Mouse (Mus musculus): Measurements from ENCODE around the gene Btbd35f30. TPM values are rescaled to one million over a fixed set of nuclear protein-coding genes. Genes with fewer than 3 reads are reported as not detected.
"Not testable (repeated sequence)": the region's sequence is repeated elsewhere in the genome, so short reads cannot be mapped to it uniquely, and the experiment has no call there.

Gene Btbd35f30
- total RNA-seq (2014; rRNA removed) = not detected in 2 replicates
- not detected in 2 replicates for polyA plus RNA-seq (2015; fragmentation: Nextera tagmentation; extraction: Ambion mirVana)

GRCm38 (mm10) chrX:32894325-32894724 lies at the start of gene Btbd35f30:
Gene Btbd35f30, plus strand, starts transcription at chrX:32894625.
- not testable (repeated sequence) for H3K9me3 ChIP-seq (ENCODE audit: low read length); H3K4me3 ChIP-seq (ENCODE audit: low read length); ATAC-seq; H3K9ac ChIP-seq (replicated peaks; ENCODE audit: low read length); DNase-seq (ENCODE audit: low spot score); H3K4me1 ChIP-seq (ENCODE audit: insufficient read depth, low read length); H3K27ac ChIP-seq; H3K36me3 ChIP-seq (ENCODE audit: insufficient read depth, low read length); H3K27me3 ChIP-seq (ENCODE audit: insufficient read depth, low read length); H3K4me2 ChIP-seq (ENCODE audit: low read depth, low read length)
- WGBS = no CpG with 5 or more reads among the region's 4 CpGs

- H3K4me3 ChIP-seq (ENCODE audit: low read length); H3K9ac ChIP-seq (replicated peaks; ENCODE audit: low read length); H3K9me3 ChIP-seq (ENCODE audit: low read length); H3K27ac ChIP-seq; H3K4me2 ChIP-seq (ENCODE audit: low read depth, low read length); H3K36me3 ChIP-seq (ENCODE audit: insufficient read depth, low read length); H3K27me3 ChIP-seq (ENCODE audit: insufficient read depth, low read length); H3K4me1 ChIP-seq (ENCODE audit: insufficient read depth, low read length); DNase-seq (ENCODE audit: low spot score); ATAC-seq: not testable (repeated sequence)
- no CpG with 5 or more reads among the region's 1 CpGs for WGBS
Observed at GRCm38 (mm10) chrX:32941468-32941867, 47.0 kb downstream of the Btbd35f30 start, which contains the start of gene Gm21789. Gene Gm21789, plus strand, starts transcription at chrX:32941768.

Other genes starting within 250 kb of the Btbd35f30 start
- not detected in 2 replicates for gene Gm5926, start 243.9 kb upstream of the Btbd35f30 start, total RNA-seq (2014; rRNA removed)
- not detected in 2 replicates for gene Gm5926, start 243.9 kb upstream of the Btbd35f30 start, polyA plus RNA-seq (2015; fragmentation: Nextera tagmentation; extraction: Ambion mirVana)
- not detected in 2 replicates for gene Btbd35f21, start 168.5 kb upstream of the Btbd35f30 start, total RNA-seq (2014; rRNA removed)
- gene Btbd35f21, start 168.5 kb upstream of the Btbd35f30 start, polyA plus RNA-seq (2015; fragmentation: Nextera tagmentation; extraction: Ambion mirVana) = not detected in 2 replicates
- gene Gm21789, start 47.1 kb downstream of the Btbd35f30 start, total RNA-seq (2014; rRNA removed) = not detected in 2 replicates
- gene Gm21789, start 47.1 kb downstream of the Btbd35f30 start, polyA plus RNA-seq (2015; fragmentation: Nextera tagmentation; extraction: Ambion mirVana) = not detected in 2 replicates
- gene Btbd35f5, start 79.3 kb downstream of the Btbd35f30 start, total RNA-seq (2014; rRNA removed) = not detected in 2 replicates
- not detected in 2 replicates for gene Btbd35f5, start 79.3 kb downstream of the Btbd35f30 start, polyA plus RNA-seq (2015; fragmentation: Nextera tagmentation; extraction: Ambion mirVana)